Mouse (Mus musculus): Measurements from ENCODE around the gene Skida1. TPM values are rescaled to one million over a fixed set of nuclear protein-coding genes. Genes with fewer than 3 reads are reported as not detected.

The Skida1 gene
- polyA plus RNA-seq, 1 experiment from 2014 or later: 9.4 TPM

- DNase-seq: peak; percentile 62
- H3K9ac ChIP-seq (replicated peaks; ENCODE audit: low read length): peak overlapping the region; percentile 96
- H3K36me3 ChIP-seq (ENCODE audit: control insufficient read depth, insufficient read depth, low read length): no peaks in the 10 kb centered on the region
- 5% methylated on average over 9 of the region's 9 CpGs for WGBS
- no peaks in the 10 kb centered on the region for H3K27me3 ChIP-seq (ENCODE audit: control insufficient read depth, insufficient read depth, low read length)
- H3K27ac ChIP-seq (replicated peaks; ENCODE audit: low read depth, low read length): peak overlapping the region; percentile 100
- peak overlapping the region; percentile 98 for H3K4me2 ChIP-seq (ENCODE audit: low read length)
- peak overlapping the region; percentile 58 for H3K4me3 ChIP-seq (replicated peaks; ENCODE audit: low read depth, low read length)
- H3K9me3 ChIP-seq (ENCODE audit: control insufficient read depth, low read length): no peaks in the 10 kb centered on the region
- no peak for ATAC-seq (ENCODE audit: low FRiP score, low TSS enrichment)
- H3K4me1 ChIP-seq (ENCODE audit: control insufficient read depth, insufficient read depth, low read length): peaks cover 21% of the 10 kb centered on the region
These were observed 9.4 kb upstream of the Skida1 start for GRCm38 (mm10) chr2:18058146-18058708.

- H3K4me1 ChIP-seq (ENCODE audit: control insufficient read depth, insufficient read depth, low read length): peaks cover 24% of the 10 kb centered on the region
- H3K27me3 ChIP-seq (ENCODE audit: control insufficient read depth, insufficient read depth, low read length): no peaks in the 10 kb centered on the region
- H3K9me3 ChIP-seq (ENCODE audit: control insufficient read depth, low read length): no peaks in the 10 kb centered on the region
- under 1% methylated on average over 48 of the region's 48 CpGs for WGBS
- peak overlapping the region; percentile 100 for H3K27ac ChIP-seq (replicated peaks; ENCODE audit: low read depth, low read length)
- H3K4me2 ChIP-seq (ENCODE audit: low read length): peak overlapping the region; percentile 98
- peak; percentile 77 for DNase-seq
- H3K4me3 ChIP-seq (replicated peaks; ENCODE audit: low read depth, low read length): peak overlapping the region; percentile 58
- H3K36me3 ChIP-seq (ENCODE audit: control insufficient read depth, insufficient read depth, low read length): no peaks in the 10 kb centered on the region
- H3K9ac ChIP-seq (replicated peaks; ENCODE audit: low read length): peak overlapping the region; percentile 96
- no peak for ATAC-seq (ENCODE audit: low FRiP score, low TSS enrichment)
These were observed 8.7 kb upstream of the Skida1 start for GRCm38 (mm10) chr2:18057336-18058145.

GRCm38 (mm10) chr2:18056786-18057255, 8.0 kb upstream of the Skida1 start:
- peak overlapping the region; percentile 96 for H3K9ac ChIP-seq (replicated peaks; ENCODE audit: low read length)
- H3K27ac ChIP-seq (replicated peaks; ENCODE audit: low read depth, low read length): peak overlapping the region; percentile 100
- no peaks in the 10 kb centered on the region for H3K9me3 ChIP-seq (ENCODE audit: control insufficient read depth, low read length)
- under 1% methylated on average over 43 of the region's 50 CpGs for WGBS
- peak; percentile 94 for ATAC-seq (ENCODE audit: low FRiP score, low TSS enrichment)
- H3K4me2 ChIP-seq (ENCODE audit: low read length): peak overlapping the region; percentile 98
- peak overlapping the region; percentile 58 for H3K4me3 ChIP-seq (replicated peaks; ENCODE audit: low read depth, low read length)
- no peaks in the 10 kb centered on the region for H3K27me3 ChIP-seq (ENCODE audit: control insufficient read depth, insufficient read depth, low read length)
- H3K36me3 ChIP-seq (ENCODE audit: control insufficient read depth, insufficient read depth, low read length): no peaks in the 10 kb centered on the region
- peak; percentile 91 for DNase-seq
- peaks cover 31% of the 10 kb centered on the region for H3K4me1 ChIP-seq (ENCODE audit: control insufficient read depth, insufficient read depth, low read length)

- Histone ChIP-seq H3K27ac (replicated peaks; ENCODE audit: low read depth, low read length) (peak overlapping the region; percentile 100), H3K9ac (replicated peaks; ENCODE audit: low read length) (peak overlapping the region; percentile 96), H3K4me1 (ENCODE audit: control insufficient read depth, insufficient read depth, low read length) (peaks cover 38% of the 10 kb centered on the region), H3K36me3 (ENCODE audit: control insufficient read depth, insufficient read depth, low read length) (no peaks in the 10 kb centered on the region), H3K9me3 (ENCODE audit: control insufficient read depth, low read length) (no peaks in the 10 kb centered on the region), H3K4me3 (replicated peaks; ENCODE audit: low read depth, low read length) (peak overlapping the region; percentile 58), H3K4me2 (ENCODE audit: low read length) (peak overlapping the region; percentile 98), H3K27me3 (ENCODE audit: control insufficient read depth, insufficient read depth, low read length) (no peaks in the 10 kb centered on the region)
- peak; percentile 97 for DNase-seq
- WGBS: under 1% methylated on average over 50 of the region's 66 CpGs
- ATAC-seq (ENCODE audit: low FRiP score, low TSS enrichment): peak; percentile 91
These were observed 7.3 kb upstream of the Skida1 start for GRCm38 (mm10) chr2:18055929-18056785.

GRCm38 (mm10) chr2:18055016-18055928, 6.4 kb upstream of the Skida1 start, which contains the start of gene Mllt10:
Mllt10 (plus strand) TSS chr2:18055237.
- DNase-seq: peak; percentile 67

GRCm38 (mm10) chr2:18053951-18054530, 5.2 kb upstream of the Skida1 start:
- H3K9ac ChIP-seq (replicated peaks; ENCODE audit: low read length): no peak overlapping the region; the same call in 1 of the 2 replicates
- DNase-seq (peak; percentile 76), ATAC-seq (ENCODE audit: low FRiP score, low TSS enrichment) (no peak)
- no peaks in the 10 kb centered on the region for H3K27me3 ChIP-seq (ENCODE audit: control insufficient read depth, insufficient read depth, low read length)
- 24% methylated on average over 2 of the region's 2 CpGs for WGBS
- H3K36me3 ChIP-seq (ENCODE audit: control insufficient read depth, insufficient read depth, low read length): no peaks in the 10 kb centered on the region
- peaks cover 52% of the 10 kb centered on the region for H3K4me1 ChIP-seq (ENCODE audit: control insufficient read depth, insufficient read depth, low read length)
- peak overlapping the region; percentile 98 for H3K4me2 ChIP-seq (ENCODE audit: low read length)
- no peaks in the 10 kb centered on the region for H3K9me3 ChIP-seq (ENCODE audit: control insufficient read depth, low read length)
- no peak overlapping the region for H3K4me3 ChIP-seq (replicated peaks; ENCODE audit: low read depth, low read length)
- H3K27ac ChIP-seq (replicated peaks; ENCODE audit: low read depth, low read length): peak overlapping the region; percentile 46

More at GRCm38 (mm10) chr2:18055016-18055928, 6.4 kb upstream of the Skida1 start, which contains the start of gene Mllt10:
- Histone ChIP-seq H3K9ac (replicated peaks; ENCODE audit: low read length) (peak within 1 kb of the TSS; percentile 96), H3K9me3 (ENCODE audit: control insufficient read depth, low read length) (no peaks in the 10 kb centered on the region), H3K36me3 (ENCODE audit: control insufficient read depth, insufficient read depth, low read length) (no peaks in the 10 kb centered on the region), H3K27ac (replicated peaks; ENCODE audit: low read depth, low read length) (peak within 1 kb of the TSS; percentile 100), H3K27me3 (ENCODE audit: control insufficient read depth, insufficient read depth, low read length) (no peaks in the 10 kb centered on the region), H3K4me3 (replicated peaks; ENCODE audit: low read depth, low read length) (peak within 1 kb of the TSS; percentile 58), H3K4me1 (ENCODE audit: control insufficient read depth, insufficient read depth, low read length) (peaks cover 40% of the 10 kb centered on the region), H3K4me2 (ENCODE audit: low read length) (peak within 1 kb of the TSS; percentile 98)
- WGBS: 3% methylated on average over 20 of the region's 20 CpGs
- no peak for ATAC-seq (ENCODE audit: low FRiP score, low TSS enrichment)

- peaks cover 52% of the 10 kb centered on the region for H3K4me1 ChIP-seq (ENCODE audit: control insufficient read depth, insufficient read depth, low read length)
- H3K27me3 ChIP-seq (ENCODE audit: control insufficient read depth, insufficient read depth, low read length): no peaks in the 10 kb centered on the region
- 0 out of 2 replicates have a peak overlapping the region, but pooled peaks have one; percentile 10 for H3K9ac ChIP-seq (replicated peaks; ENCODE audit: low read length)
- peak overlapping the region; percentile 46 for H3K27ac ChIP-seq (replicated peaks; ENCODE audit: low read depth, low read length)
- no peaks in the 10 kb centered on the region for H3K9me3 ChIP-seq (ENCODE audit: control insufficient read depth, low read length)
- no peaks in the 10 kb centered on the region for H3K36me3 ChIP-seq (ENCODE audit: control insufficient read depth, insufficient read depth, low read length)
- peak; percentile 37 for DNase-seq
- no peak for ATAC-seq (ENCODE audit: low FRiP score, low TSS enrichment)
- peak overlapping the region; percentile 23 for H3K4me2 ChIP-seq (ENCODE audit: low read length)
- H3K4me3 ChIP-seq (replicated peaks; ENCODE audit: low read depth, low read length): no peak overlapping the region
- 8% methylated on average over 1 of the region's 1 CpGs for WGBS
These were observed 4.5 kb upstream of the Skida1 start for GRCm38 (mm10) chr2:18053243-18053950.

All from midbrain, embryonic 14.5 days (tissue).